Mouse (Mus musculus): ENCODE results near the gene Chtop. TPM values are rescaled to one million over a fixed set of nuclear protein-coding genes. Genes with fewer than 3 reads are reported as not detected.
A peak's percentile ranks its signal among the peaks of the same experiment; 100 is the strongest.

Gene Chtop
- total RNA-seq, 4 experiments from 2014 or later, result 112 to 117 (median 114) TPM

GRCm38 (mm10) chr3:90512276-90512675, 3.0 kb upstream of the Chtop start:
- DNase-seq (ENCODE audit: low spot score in 2 of 2), result no peak

- DNase-seq (ENCODE audit: low spot score in 2 of 2), result no peak
Observed at GRCm38 (mm10) chr3:90509747-90510123, 437 bp upstream of the Chtop start.

GRCm38 (mm10) chr3:90508287-90508949, 880 bp downstream of the Chtop start:
- no peak for DNase-seq (ENCODE audit: low spot score in 2 of 2)

GRCm38 (mm10) chr3:90506362-90506761, 2.9 kb downstream of the Chtop start:
- no peak for DNase-seq (ENCODE audit: low spot score in 2 of 2)

DNA sequence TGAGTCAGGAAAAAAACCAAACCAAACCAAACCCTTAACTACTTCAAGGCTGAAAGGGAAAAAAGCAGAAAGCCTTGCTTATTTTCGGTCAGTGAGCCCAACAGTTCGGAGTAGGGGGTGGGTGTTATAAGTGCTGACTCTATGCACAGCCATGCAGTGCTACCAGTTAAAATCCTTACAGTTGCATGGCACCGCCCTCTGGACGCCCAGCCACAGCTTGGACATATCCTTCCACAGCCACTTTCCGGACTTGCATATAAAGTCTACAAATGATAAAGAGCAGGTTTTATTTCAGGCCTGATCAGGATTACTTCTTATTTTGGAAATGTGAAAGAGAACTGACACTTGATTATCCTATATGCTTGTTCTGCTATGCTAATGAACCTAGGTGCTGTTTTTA, 4.1 kb downstream of the Chtop start:
- DNase-seq (ENCODE audit: low spot score in 2 of 2), result no peak

GRCm38 (mm10) chr3:90503444-90503843, 5.9 kb downstream of the Chtop start:
- DNase-seq (ENCODE audit: low spot score in 2 of 2), result no peak

- DNase-seq (ENCODE audit: low spot score in 2 of 2), result no peak
Observed at GRCm38 (mm10) chr3:90497597-90497996, 11.7 kb downstream of the Chtop start.

DNA sequence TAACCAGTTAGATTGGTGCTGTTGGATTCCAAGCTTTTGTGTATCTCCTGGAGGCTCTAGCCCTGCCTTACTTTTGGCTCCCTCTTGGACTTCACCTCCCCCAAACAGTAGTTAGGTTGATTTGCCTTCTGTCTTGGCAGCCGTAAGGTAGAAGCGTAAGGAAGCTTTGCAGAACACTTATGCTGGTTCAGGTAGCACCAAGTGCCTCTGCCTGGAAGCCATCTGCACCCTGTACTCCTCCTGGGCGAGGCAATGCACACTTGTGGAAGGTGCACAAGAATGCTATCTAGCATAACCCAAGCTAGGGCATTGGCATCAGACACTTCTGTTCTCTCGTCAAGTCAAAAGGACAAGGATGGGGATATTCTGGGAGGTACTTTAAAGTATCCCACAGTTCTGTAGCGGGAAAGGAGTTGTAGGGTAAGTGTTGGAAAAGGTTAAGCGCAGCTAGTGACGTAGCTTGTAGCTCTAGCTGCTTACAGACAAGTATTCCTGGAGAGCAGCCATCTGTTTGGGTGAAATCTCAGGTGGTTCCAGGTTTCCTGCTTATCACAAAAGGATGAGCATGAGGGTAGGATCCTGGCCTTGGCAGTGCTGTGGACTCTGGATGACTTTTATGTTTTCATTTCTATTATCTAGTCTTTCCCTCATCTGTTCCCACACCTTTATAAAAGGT, 13.3 kb downstream of the Chtop start:
- DNase-seq (ENCODE audit: low spot score in 2 of 2), result no peak

- no peak for DNase-seq (ENCODE audit: low spot score in 2 of 2)
Observed at GRCm38 (mm10) chr3:90493831-90494540, 15.3 kb downstream of the Chtop start.

DNA sequence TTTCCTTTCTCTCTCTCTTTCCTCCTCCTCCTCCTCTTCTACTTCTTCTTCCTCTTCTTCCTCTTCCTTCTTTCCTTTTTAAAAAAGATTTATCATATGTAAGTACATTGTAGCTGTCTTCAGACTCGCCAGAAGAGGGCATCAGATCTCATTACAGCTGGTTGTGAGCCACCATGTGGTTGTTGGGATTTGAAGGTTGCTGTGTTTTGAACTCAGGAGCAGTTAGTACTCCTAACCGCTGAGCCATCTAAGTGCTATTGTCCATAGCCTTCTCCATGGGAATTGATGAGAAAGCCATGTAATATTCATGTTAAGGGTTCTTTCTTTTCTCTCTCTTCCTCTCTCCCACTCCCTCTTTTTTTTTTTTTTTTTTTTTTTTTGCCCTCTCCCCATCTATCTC, 17.9 kb downstream of the Chtop start:
- no peak for DNase-seq (ENCODE audit: low spot score in 2 of 2)

- peak; percentile 94 to 96 for DNase-seq (ENCODE audit: low spot score in 2 of 2)
Observed at GRCm38 (mm10) chr3:90490696-90491256, 18.5 kb downstream of the Chtop start, which contains the start of gene Snapin. Snapin (minus strand) TSS chr3:90491033.

- no peak for DNase-seq (ENCODE audit: low spot score in 2 of 2)
Observed at GRCm38 (mm10) chr3:90488576-90488975, 20.7 kb downstream of the Chtop start.

DNA sequence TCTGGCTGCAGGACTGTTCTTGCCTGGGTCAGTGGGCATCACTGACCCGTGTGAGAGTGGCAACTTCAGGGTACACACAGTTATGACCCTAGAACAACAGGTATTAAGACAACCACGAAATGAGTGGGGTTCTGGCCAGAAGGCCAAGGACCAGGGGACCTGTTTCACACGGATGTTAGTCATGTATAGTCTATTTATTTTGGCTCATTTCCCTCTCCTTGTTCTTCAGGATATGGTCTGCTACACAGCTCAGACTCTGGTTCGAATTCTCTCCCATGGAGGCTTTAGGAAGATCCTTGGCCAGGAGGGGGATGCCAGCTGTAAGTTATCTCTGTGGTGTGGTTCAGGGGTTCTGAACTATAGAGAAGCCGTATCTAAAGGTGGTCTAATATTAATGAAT, 22.3 kb downstream of the Chtop start:
- no peak for DNase-seq (ENCODE audit: low spot score in 2 of 2)

- DNase-seq (ENCODE audit: low spot score in 2 of 2), result peak; percentile 90 to 94
Observed at GRCm38 (mm10) chr3:90475831-90476611, 33.3 kb downstream of the Chtop start, which contains the start of gene Ilf2. Ilf2 (plus strand) TSS chr3:90476126.

GRCm38 (mm10) chr3:90475151-90475830, 34.0 kb downstream of the Chtop start:
- DNase-seq (ENCODE audit: low spot score in 2 of 2), result no peak

- peak in 1 of 2 experiments; percentile 17 for DNase-seq (ENCODE audit: low spot score in 2 of 2)
Observed at GRCm38 (mm10) chr3:90472213-90472612, 37.1 kb downstream of the Chtop start.

GRCm38 (mm10) chr3:90467618-90468300, 41.5 kb downstream of the Chtop start:
- DNase-seq (ENCODE audit: low spot score in 2 of 2), result no peak

GRCm38 (mm10) chr3:90466311-90466766, 43.0 kb downstream of the Chtop start:
- peak; percentile 24 to 33 for DNase-seq (ENCODE audit: low spot score in 2 of 2)

- DNase-seq (ENCODE audit: low spot score in 2 of 2), result peak in 1 of 2 experiments; percentile 24
Observed at GRCm38 (mm10) chr3:90465686-90466310, 43.5 kb downstream of the Chtop start, which contains the start of gene Npr1. Npr1 (minus strand) TSS chr3:90465866.

Data from gastrocnemius, adult 8-10 months (tissue).